Mouse (Mus musculus) spleen, postnatal 4 days (tissue): ENCODE measurements around the gene Aif1l.
"Not testable (repeated sequence)": the region's sequence is repeated elsewhere in the genome, so short reads cannot be mapped to it uniquely, and the experiment has no call there.

Experiments
- DNase-seq, 2 experiments: peaks; one replicate each; pipeline ENCODE4 v3.0.0; 2022; ENCODE audit warnings: low spot score in 2 of 2

Gene Aif1l

GRCm38 (mm10) chr2:31950058-31950871 lies at the start of gene Aif1l:
Aif1l (plus strand) TSS chr2:31950139.
- DNase-seq, result peak; percentile 26 to 77

GRCm38 (mm10) chr2:31900932-31901331 lies 49.0 kb upstream of the Aif1l start:
- DNase-seq, result no peak

GRCm38 (mm10) chr2:31901659-31902362 lies 48.1 kb upstream of the Aif1l start:
- no peak for DNase-seq

GRCm38 (mm10) chr2:31904089-31904488 lies 45.9 kb upstream of the Aif1l start:
- no peak for DNase-seq

- no peak for DNase-seq
Observed at GRCm38 (mm10) chr2:31904622-31905021, 45.3 kb upstream of the Aif1l start.

- no peak for DNase-seq
Observed at GRCm38 (mm10) chr2:31905682-31906081, 44.3 kb upstream of the Aif1l start.

GRCm38 (mm10) chr2:31906407-31906806 lies 43.5 kb upstream of the Aif1l start:
- DNase-seq, result no peak

GRCm38 (mm10) chr2:31912575-31912974 lies 37.4 kb upstream of the Aif1l start:
- DNase-seq, result no peak

- not testable (repeated sequence) for DNase-seq
Observed at GRCm38 (mm10) chr2:31914213-31914612, 35.7 kb upstream of the Aif1l start.

- peak; percentile 68 to 88 for DNase-seq
Observed at GRCm38 (mm10) chr2:31915112-31915511, 34.8 kb upstream of the Aif1l start.

GRCm38 (mm10) chr2:31917636-31918035 lies 32.3 kb upstream of the Aif1l start:
- peak in 1 of 2 experiments; percentile 27 for DNase-seq

GRCm38 (mm10) chr2:31923645-31924044 lies 26.3 kb upstream of the Aif1l start:
- DNase-seq, result no peak

- DNase-seq, result no peak
Observed at GRCm38 (mm10) chr2:31924811-31925210, 25.1 kb upstream of the Aif1l start.

- DNase-seq, result no peak
Observed at GRCm38 (mm10) chr2:31925936-31926335, 24.0 kb upstream of the Aif1l start.

GRCm38 (mm10) chr2:31929664-31930063 lies 20.3 kb upstream of the Aif1l start:
- no peak for DNase-seq

- DNase-seq, result no peak
Observed at GRCm38 (mm10) chr2:31934551-31934950, 15.4 kb upstream of the Aif1l start.

- DNase-seq, result no peak
Observed at GRCm38 (mm10) chr2:31935054-31935453, 14.9 kb upstream of the Aif1l start.

GRCm38 (mm10) chr2:31938298-31938697 lies 11.6 kb upstream of the Aif1l start:
- DNase-seq, result no peak

- no peak for DNase-seq
Observed at GRCm38 (mm10) chr2:31943011-31943410, 6.9 kb upstream of the Aif1l start.

- no peak for DNase-seq
Observed at GRCm38 (mm10) chr2:31945580-31945979, 4.4 kb upstream of the Aif1l start.

- DNase-seq, result no peak
Observed at GRCm38 (mm10) chr2:31948392-31948791, 1.5 kb upstream of the Aif1l start.

- DNase-seq, result no peak
Observed at GRCm38 (mm10) chr2:31948801-31949200, 1.1 kb upstream of the Aif1l start.

GRCm38 (mm10) chr2:31950966-31951365 lies 1.0 kb downstream of the Aif1l start:
- DNase-seq, result no peak
